Mouse (Mus musculus) fibroblast of lung, adult 2 months (primary cell): Measurements from ENCODE around the gene Rsbn1l.

Source experiments
- DNase-seq: peaks from one replicate; pipeline ENCODE4 v3.0.0-alpha.2; 2011; ENCODE audit warnings: low read depth

Rsbn1l gene

DNA sequence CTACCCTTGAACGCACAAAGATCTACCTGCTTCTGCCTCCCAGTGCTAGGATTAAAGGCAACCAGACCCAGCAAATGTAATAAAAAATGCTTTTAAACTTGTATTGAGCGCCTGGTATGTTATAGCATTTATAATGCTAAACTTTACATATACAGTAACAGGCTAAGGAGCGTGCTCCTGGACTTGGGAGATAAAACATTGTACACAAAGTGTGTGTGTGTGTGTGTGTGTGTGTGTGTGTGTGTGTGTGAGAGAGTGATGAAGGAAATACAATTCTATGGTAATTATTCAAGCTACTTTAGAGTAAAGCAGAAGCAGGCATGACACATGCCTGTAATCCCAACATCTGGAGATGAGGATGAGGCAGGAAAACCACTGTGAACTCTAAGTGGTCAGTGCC lies at the start of gene Rsbn1l:
Rsbn1l (minus strand) TSS at position 101 of the 400 bp plus-strand sequence.
- no peak for DNase-seq

DNA sequence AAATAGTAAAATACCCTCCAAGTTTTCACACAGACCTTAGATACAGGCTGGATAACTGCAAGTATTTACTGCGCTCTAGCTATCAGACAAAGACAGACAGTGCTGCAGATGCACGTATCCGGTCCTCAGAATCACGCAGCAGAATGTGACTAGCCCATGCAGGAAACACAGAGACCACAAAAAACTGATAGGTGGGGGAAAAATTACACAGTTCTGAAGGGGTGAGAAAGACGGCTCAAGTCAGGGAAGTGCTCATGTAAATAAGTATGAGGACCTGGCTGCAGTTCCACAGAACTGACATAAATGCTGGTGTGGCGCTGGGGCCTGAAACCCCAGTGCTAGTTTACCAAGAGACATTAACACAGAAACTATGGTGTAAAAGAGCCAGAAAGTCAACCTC lies 46.5 kb upstream of the Rsbn1l start:
- no peak for DNase-seq

DNA sequence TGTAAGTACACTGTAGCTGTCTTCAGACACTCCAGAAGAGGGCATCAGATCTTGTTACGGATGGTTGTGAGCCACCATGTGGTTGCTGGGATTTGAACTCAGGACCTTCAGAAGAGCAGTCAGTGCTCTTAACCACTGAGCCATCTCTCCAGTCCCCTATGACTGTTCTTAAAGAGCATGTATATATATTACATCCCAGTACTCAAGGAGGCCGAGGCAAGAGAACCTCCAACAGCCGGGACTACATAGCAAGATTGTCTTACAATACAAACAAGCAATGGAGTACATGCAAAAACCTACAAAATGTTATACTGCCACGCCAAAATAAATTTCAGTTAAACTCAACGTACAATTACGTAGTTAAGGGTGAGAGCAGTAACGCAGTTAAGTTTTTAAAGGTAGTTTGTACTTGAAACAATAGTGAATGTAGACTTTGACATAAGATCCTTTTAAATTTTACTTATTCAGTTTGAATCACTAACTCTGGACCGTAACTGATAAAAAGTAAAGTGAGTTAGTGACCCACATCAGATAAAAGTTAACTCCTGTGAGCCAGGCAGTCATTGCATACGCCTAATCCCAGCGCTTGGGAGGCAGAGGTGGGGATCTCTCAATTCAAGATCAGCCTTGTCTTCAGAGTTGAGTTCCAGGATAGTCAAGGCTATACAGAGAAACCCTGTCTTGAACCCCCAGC lies 45.6 kb upstream of the Rsbn1l start:
- DNase-seq = no peak

DNA sequence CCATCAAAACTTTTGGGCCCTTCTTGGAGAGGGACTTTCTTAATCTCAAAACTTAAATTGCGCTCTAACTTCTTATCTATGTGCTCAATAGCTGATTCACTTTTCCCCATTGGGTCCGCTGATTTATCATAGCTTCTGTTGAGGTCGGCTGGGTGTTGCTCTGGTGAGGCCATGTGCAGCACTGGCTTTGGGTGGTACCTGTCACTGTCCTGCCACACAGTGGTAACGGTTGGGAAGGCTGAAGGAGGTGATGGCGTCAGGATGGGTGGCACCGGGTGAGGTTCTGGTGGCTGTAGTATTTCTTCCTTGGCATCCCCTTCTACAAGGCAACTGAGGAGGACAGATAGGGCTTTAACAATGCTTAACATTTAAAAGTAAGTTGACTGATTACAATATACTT lies 42.2 kb upstream of the Rsbn1l start:
- DNase-seq = no peak

DNA sequence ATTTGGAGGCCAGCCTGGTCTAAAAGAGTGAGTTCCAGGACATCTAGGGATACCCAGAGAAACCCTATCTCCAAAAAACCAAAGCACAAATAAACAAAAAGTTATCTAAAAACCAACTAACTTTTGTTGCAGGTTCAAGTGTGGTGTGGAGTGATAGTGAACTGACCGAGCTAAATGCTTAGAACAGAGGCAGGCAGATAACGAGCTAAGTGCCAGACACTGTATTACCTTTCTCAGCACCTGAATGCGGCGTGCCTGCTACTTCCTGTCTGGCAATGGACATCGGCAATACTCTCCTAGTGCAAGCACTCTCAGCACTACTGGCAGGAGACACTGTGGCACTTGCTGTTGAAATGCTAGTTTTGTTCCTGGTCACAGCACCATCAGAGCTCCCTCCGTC lies 41.4 kb upstream of the Rsbn1l start:
- DNase-seq = no peak

DNA sequence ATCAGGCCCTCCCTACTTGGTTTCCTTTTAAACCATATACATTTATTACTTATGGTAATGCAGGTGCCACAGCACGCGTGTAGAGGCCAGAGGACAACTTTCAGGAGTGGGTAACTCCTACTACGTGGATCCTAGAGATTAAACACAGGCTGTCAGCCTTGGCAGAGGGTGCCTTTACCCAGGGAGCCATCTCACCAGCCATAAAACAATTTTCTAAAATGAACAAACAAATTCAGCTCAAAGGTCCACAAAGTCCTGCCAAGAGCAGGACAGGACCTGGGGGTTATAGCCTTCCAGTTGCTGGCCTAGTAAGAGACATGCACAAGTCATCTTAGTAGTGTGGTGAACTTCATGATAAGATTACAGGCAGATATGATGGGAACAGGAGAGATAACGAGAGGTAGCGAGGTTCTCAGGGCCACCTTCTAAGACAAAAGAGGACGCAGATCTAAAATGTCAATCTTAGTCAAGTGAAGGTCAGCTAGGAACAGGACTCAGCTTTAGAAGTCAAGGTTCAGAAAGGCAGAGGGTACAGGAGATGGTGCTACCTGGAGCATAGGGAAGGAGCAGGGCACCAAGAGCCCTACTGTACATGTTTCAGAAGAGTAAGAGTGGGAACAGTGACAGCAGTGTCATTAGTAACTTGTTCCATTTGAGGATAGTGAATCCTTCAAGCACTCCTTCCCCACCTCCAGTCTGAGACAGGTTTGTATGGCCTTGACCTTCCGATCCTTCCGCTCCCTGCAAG lies 34.0 kb upstream of the Rsbn1l start:
- DNase-seq = no peak

DNA sequence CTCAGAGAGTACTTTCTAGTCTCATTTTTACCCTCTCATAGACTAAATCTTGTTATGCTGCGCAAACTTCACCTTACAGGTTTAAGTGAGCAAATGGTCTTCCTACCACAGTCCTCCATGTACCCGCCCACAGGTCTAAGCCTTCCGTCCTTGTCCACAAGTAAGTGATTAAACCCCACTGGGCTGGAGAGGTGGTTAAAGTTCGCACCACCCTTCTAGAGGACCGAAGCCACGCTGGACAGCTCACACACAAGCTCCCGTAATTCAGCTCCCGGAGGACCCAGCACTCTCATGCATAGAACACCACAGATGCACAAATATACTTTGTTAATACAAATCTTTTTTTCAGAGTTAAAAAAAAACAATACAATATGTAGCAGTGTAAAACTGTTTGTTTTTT lies 30.1 kb upstream of the Rsbn1l start:
- no peak for DNase-seq

DNA sequence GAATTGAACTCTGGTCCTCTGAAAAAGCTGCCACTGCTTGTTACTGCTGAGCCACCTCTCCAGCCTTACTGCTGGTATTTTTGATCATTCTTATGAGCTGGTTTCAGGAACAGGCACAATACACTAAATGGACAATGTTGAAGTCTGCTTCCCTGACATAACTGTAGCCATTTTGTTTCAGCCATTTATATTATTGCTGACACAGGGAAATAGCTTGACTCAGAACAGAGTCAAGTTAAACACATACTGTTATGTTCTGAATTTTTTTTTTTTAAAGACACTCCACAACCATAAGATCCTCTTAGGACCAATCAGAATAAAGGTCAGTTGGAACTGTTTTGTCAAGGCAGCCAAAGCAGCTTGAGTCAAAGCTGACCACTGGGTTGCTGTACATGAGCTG lies 27.3 kb upstream of the Rsbn1l start:
- DNase-seq = no peak

DNA sequence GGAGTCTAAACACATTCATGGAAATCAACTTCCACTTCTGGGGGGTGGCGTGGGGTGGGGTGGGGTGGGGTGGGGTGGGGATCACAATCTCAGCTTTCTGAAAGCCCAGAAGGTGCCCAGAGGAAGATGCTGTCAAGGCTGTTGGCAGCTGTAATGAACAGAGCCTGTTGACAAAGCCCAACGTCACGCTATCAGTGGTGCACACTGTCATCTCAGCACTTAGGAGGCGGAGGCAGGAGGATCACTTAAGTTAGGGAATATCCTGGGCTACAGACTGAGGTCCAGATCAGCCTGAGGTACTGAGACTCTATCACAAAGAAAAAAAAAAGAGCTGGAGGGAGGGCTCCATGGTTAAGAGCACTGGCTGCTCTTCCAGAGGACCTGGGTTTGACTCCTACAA lies 18.5 kb upstream of the Rsbn1l start:
- no peak for DNase-seq

DNA sequence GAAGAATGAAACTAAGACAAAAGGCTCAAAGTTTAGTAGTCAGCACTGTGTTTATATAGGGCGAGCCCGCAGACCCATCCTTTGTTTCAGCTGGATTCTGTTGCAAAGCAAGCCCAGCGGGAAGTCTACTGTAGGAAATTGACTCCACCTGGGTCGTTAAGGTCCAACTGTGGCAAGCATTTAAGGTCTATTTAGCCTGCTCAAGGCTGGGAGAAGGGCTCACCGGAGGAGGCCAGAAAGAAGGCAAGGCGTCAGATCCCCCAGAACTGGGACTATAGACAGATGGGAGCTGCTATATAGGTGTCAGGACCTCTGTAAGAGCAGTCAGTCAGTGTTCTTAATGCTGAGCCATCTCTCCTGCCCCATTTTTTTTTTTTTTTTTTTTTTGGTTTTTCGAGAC lies 17.8 kb upstream of the Rsbn1l start:
- DNase-seq = no peak

DNA sequence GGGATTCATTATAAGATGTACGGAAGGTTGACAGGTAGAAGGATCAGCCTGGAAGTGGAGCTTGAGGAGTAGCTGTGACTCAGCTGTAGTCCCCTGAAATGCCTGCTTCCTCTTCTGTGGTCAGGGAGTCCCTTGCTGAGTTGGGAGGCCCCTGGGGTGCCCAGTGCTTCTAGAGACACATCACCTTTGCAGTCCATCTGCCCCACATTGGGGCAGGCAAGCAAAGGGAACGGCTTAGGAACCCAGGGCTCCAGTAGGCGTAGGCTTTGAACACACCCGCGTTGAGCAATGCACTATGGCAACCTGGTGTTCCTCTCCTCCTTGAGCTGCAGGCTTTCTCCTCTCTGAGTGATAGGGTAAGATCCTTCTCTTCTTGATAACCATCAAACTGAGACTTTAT lies 16.9 kb upstream of the Rsbn1l start:
- DNase-seq = no peak

DNA sequence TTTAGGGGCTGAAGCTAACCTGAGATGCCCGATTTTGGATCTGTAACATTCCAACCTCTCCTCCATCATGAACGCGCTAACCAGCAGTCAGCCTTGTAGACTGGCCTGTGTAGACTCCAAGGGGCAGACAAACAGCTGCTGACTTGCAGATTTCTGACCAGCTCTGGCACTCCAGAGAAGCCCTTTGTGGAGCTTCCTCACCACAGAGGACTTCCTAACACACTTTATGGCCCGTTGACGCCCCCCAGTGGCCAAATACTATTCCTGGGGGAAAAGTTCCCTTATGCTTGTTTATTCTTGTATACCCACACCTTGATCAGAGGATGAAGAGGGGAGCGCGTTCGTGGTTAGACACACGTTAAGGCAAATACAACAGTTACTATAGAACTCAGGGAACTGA lies 12.8 kb upstream of the Rsbn1l start:
- no peak for DNase-seq

DNA sequence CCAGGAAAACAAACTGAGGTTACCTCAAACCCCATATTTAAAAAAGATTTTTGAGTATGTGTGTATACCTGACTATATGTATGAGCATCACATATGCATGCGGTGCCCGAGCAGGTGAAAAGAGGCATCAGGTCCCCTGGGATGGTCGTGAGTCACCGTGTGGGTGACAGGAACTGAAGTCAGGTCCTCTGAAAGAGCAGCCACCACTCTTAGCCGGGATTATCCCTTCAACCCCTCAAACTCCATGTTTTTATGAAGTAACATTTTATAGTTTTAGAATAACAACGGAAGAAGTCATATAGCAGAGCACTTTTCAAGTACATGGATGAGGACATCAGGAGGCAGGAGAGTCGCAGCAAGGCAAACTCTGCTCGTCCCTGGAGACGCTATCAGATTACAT lies 12.3 kb upstream of the Rsbn1l start:
- DNase-seq = no peak

DNA sequence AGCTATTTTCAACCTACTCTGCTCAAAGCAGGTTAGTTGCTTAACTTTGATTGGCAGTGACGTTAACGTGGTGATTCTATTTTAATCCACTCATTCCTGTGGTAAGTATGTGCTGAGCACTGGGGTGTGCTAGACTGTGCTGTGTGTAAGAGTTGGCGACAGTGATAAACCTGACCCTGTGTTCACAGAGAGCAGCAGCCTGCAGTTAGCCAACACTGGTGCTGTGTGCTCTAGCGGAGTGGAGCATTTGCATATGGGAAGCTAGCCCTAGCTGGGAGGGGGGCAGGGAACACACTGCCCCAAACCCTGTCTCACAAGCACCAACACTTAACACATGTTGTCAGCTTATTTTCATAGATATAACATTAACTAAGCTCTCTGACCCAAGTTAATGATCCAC lies 11.7 kb upstream of the Rsbn1l start:
- no peak for DNase-seq

DNA sequence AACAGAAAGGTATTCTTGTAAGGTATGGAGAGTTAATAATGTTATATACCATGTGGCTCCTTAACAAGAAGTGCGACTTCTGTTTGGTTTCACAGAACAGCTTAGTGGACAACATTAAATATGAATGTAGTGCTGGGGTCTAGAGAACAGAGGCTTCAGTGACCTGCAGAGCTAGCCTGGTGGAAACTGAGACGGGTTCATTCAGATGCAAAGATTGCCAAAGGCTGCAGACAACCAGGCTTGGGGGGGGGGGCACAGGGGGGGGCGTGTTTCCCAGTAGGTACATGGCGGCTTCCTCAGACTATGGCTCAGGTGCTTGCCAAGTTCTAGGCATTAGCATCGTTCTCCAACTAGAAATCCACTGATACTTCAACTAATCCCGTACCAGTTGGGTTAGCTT lies 8.2 kb upstream of the Rsbn1l start:
- no peak for DNase-seq

DNA sequence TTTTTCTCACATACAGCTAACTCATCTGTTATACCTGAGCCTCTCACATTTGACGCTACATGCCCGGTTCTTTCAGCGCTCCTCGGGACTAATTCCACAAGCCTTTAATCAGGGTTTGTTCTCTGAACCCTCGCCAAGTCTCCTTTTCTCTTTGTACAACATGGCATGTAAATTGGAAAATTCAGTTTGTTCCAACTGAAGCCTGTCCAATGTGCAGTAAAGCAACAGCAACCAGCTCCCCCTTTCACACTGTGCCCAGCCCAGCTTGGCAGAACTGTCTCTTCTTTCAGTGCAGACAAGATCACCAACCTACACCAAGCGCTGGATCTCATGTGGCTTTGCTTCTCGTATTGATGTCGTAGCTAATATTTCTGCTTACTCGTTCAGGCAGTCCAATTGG lies 7.1 kb upstream of the Rsbn1l start:
- DNase-seq = no peak

DNA sequence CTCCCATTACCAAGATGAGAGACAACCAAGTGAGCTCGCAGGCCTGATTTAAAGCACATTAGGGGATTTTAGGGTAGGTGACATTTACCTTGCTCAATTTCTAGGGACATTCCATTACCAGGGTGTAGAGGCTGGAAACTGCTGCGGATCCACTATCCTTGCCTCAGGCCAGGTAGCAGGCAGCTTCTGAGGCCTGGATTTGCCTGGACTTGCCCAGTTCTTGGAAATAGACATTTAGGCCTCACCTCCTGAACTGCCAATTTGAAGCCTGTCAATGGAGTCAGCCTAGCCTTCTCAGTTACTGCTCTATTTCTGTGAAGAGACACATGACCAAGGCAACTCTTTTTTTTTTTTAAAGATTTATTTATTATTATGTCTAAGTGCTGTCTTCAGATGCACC lies 4.7 kb upstream of the Rsbn1l start:
- no peak for DNase-seq

DNA sequence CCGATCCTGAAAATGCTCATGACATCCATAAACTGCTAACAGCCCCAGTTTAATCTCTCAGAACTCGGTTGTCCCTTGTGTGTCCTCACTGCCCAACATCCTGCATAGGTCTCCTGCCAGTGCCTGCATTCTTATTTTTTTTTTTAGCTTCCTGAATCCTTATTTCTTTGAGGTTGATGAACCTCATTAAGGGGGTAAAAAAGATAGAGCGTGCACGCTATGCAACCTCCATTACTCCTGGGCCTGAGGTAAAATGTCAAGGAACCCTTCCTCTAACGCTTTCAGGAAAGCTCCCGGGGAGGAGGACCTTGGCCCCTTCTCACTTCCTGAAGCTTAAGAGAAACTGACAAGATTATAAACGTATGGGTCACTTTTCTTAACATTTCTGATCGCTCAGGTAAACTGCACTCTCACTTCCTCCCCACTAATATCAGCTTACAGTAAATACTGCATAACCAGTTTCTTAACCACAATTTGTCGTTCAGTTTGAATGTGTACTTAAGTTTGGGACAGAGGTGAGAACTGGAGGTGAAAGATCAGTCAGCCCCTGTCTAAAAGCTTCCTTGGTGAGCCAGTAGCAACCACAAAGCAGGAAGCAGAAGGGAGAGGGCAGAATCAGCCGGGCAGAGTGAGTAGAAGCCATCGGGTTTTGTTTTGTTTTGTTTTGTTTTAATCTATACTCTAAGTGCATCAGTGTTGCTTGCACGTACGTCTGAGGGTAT lies 923 bp downstream of the Rsbn1l start:
- DNase-seq = no peak

DNA sequence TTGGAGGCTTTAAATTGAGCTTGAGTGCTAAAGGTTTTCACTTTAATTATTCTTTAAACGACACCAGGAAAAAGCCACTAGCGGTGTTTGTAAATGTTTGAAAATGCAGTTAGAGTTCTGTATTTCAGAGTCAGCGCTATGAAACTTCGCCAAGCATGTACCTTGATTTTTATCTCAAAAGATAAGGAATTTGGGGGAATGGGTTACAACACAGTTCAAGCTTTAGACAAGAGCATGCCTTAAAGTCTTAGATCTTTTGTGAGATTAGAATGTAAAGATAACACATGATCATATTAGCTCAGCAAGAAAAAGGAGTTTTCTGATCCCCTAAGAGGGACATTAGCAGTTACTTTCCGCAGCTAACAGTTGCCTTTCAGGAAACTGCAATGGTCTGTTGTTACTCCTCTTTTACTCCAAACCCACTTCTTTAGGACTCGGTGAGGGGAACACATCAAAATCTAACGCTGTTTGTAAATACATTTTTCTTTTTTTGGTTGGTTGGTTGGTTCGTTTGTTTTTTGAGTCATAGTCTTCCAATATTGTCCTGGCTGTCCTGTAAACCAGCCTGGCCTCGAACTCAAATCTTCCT lies 3.8 kb downstream of the Rsbn1l start:
- no peak for DNase-seq

DNA sequence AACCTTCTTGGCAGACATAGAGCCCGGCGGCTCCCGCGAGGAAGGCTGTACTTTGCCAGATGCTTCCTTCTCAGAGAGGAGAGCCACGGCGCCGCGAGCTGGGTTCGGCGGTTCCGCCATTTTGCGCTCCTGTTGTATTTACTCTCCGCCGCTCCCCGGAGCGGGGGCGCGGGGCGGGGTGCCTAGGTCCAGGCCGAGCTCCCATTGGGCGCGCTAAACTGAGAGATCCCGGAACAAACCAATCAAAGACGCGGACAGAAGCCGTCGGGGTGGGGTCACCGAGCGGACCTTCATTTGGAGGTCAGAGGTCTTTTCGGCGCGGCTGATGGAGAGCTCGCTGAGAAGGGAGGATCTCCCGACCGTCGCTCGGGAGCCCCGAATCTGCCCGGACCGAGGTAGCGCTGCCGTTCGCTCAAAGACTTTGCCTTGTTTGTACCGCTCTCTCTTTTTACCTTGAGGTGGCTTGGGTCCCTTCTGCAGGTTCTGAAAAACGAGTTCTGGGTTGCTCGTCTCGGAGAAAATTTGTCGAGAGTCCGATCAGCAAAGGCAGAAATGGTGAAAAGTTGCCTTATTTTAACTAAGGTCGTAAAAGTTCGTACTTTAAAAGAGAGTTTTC lies 4.4 kb downstream of the Rsbn1l start:
- DNase-seq = peak; percentile 90

DNA sequence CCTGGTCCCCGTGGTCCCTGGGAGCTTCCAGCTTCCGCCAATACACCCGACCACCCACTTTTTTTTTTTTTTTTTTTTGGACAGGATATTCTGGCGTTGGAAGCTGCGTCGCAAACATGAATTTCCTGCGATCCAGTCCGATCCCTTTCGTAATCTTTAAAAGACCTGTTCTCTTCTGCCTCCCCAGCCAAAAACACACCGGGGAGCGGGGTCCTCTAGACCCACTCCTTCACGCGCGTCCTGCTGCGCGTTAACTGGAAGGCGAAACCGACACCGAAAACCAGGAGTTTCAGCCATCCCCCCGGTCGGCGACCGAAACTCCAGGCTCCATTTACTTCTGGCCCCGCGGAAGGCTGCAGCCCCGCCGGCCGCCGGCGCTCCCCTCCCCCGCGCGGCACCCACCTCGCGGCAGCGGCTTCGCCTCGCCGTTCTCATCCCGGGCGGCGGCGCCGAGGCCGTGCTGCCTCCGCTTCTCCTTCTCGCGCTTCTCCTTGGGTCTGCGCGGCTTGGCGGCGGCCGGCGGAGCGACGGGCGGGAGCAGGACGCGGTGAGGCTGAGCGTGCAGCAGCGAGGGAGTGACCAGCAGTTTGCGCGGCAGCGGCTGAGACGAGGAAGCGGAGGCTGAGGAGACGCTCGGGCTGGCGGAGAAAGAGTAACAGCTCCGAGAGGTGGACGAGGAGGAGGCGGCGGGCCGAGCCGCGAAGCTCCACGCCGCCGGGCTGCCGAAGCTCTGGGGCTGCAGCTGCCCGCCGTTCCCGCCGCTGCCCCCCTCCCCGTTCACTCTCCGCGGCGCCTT lies 5.1 kb downstream of the Rsbn1l start:
- no peak for DNase-seq

DNA sequence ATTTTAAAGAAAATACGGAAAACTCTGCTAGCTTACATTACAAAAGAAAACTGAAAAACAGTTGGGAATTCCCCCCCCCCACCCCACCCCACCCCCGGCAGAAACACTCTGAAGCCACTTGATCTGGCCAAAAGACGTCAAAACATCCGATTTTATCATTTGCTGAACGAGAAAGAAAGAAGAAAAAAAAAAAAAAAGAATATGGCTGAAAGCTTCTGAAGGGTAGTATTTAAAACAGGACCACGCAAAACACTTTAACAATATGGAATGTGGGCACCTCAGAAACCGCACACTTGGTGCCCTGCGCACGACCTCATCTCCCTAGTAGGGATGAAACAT lies 5.7 kb downstream of the Rsbn1l start:
- DNase-seq = no peak
